Mouse (Mus musculus): ENCODE data around the gene Mrtfa. TPM values are rescaled to one million over a fixed set of nuclear protein-coding genes. Genes with fewer than 3 reads are reported as not detected.
A peak's percentile ranks its signal among the peaks of the same experiment; 100 is the strongest.

The Mrtfa gene
- polyA plus RNA-seq, 1 experiment from 2014 or later = 21.2 TPM

GRCm38 (mm10) chr15:81110315-81110714 lies 80.2 kb downstream of the Mrtfa start:
- ATAC-seq = no peak
- Histone ChIP-seq H3K27ac (no peak overlapping the region), H3K36me3 (ENCODE audit: poor library complexity, severe bottlenecking) (0 out of 2 replicates have a peak, but pooled peaks cover 1% of the 10 kb centered on the region), H3K4me2 (no peak overlapping the region), H3K9me3 (replicated peaks) (no peaks in the 10 kb centered on the region), H3K4me1 (peaks cover 16% of the 10 kb centered on the region), H3K4me3 (no peak overlapping the region), H3K27me3 (no peaks in the 10 kb centered on the region), H3K9ac (no peak overlapping the region)
- whole genome bisulfite sequencing = 88% methylated on average over 3 of the region's 3 CpGs

GRCm38 (mm10) chr15:81105962-81106361 lies 84.6 kb downstream of the Mrtfa start:
- Histone ChIP-seq H3K4me1 (peaks cover 44% of the 10 kb centered on the region), H3K9ac (no peak overlapping the region), H3K27ac (no peak overlapping the region), H3K36me3 (ENCODE audit: poor library complexity, severe bottlenecking) (no peaks in the 10 kb centered on the region), H3K4me3 (no peak overlapping the region), H3K27me3 (no peaks in the 10 kb centered on the region), H3K9me3 (replicated peaks) (no peaks in the 10 kb centered on the region), H3K4me2 (peak overlapping the region; percentile 16; the same call in 1 of the 2 replicates)
- WGBS = 17% methylated on average over 10 of the region's 10 CpGs
- no peak for ATAC-seq

- H3K4me3 ChIP-seq = no peak overlapping the region
- H3K36me3 ChIP-seq (ENCODE audit: poor library complexity, severe bottlenecking) = no peaks in the 10 kb centered on the region
- peak overlapping the region; percentile 35; the same call in 1 of the 2 replicates for H3K9ac ChIP-seq
- no peaks in the 10 kb centered on the region for H3K9me3 ChIP-seq (replicated peaks)
- ATAC-seq = no peak
- H3K4me1 ChIP-seq = peaks cover 44% of the 10 kb centered on the region
- H3K27me3 ChIP-seq = no peaks in the 10 kb centered on the region
- H3K4me2 ChIP-seq = peak overlapping the region; percentile 42
- 40% methylated on average over 13 of the region's 13 CpGs for WGBS
- H3K27ac ChIP-seq = no peak overlapping the region
Observed at GRCm38 (mm10) chr15:81104585-81105259, 85.8 kb downstream of the Mrtfa start.

- peaks cover 44% of the 10 kb centered on the region for H3K4me1 ChIP-seq
- no peak overlapping the region for H3K4me3 ChIP-seq
- no peak for ATAC-seq
- no peak overlapping the region for H3K4me2 ChIP-seq
- no peaks in the 10 kb centered on the region for H3K9me3 ChIP-seq (replicated peaks)
- H3K9ac ChIP-seq = no peak overlapping the region
- 83% methylated on average over 3 of the region's 3 CpGs for WGBS
- no peak overlapping the region for H3K27ac ChIP-seq
- H3K27me3 ChIP-seq = no peaks in the 10 kb centered on the region
- no peaks in the 10 kb centered on the region for H3K36me3 ChIP-seq (ENCODE audit: poor library complexity, severe bottlenecking)
Observed at GRCm38 (mm10) chr15:81103500-81103899, 87.1 kb downstream of the Mrtfa start.

- H3K27me3 ChIP-seq = no peaks in the 10 kb centered on the region
- H3K4me3 ChIP-seq = no peak overlapping the region
- H3K36me3 ChIP-seq (ENCODE audit: poor library complexity, severe bottlenecking) = no peaks in the 10 kb centered on the region
- H3K9me3 ChIP-seq (replicated peaks) = no peaks in the 10 kb centered on the region
- no peak overlapping the region for H3K27ac ChIP-seq
- H3K4me1 ChIP-seq = peaks cover 51% of the 10 kb centered on the region
- no peak overlapping the region for H3K9ac ChIP-seq
- no peak for ATAC-seq
- WGBS = 67% methylated on average over 13 of the region's 13 CpGs
- no peak overlapping the region for H3K4me2 ChIP-seq
Observed at GRCm38 (mm10) chr15:81102274-81102879, 88.2 kb downstream of the Mrtfa start.

GRCm38 (mm10) chr15:81101316-81101715 lies 89.2 kb downstream of the Mrtfa start:
- no peak for ATAC-seq
- Histone ChIP-seq H3K4me1 (peaks cover 47% of the 10 kb centered on the region), H3K9ac (no peak overlapping the region), H3K4me3 (no peak overlapping the region), H3K36me3 (ENCODE audit: poor library complexity, severe bottlenecking) (no peaks in the 10 kb centered on the region), H3K4me2 (no peak overlapping the region), H3K9me3 (replicated peaks) (no peaks in the 10 kb centered on the region), H3K27me3 (no peaks in the 10 kb centered on the region), H3K27ac (no peak overlapping the region)
- 75% methylated on average over 5 of the region's 5 CpGs for WGBS

- Histone ChIP-seq H3K27ac (no peak overlapping the region), H3K4me3 (no peak overlapping the region), H3K4me1 (peaks cover 27% of the 10 kb centered on the region), H3K9me3 (replicated peaks) (no peaks in the 10 kb centered on the region), H3K36me3 (ENCODE audit: poor library complexity, severe bottlenecking) (no peaks in the 10 kb centered on the region), H3K27me3 (no peaks in the 10 kb centered on the region), H3K9ac (no peak overlapping the region), H3K4me2 (no peak overlapping the region)
- 83% methylated on average over 11 of the region's 11 CpGs for WGBS
- ATAC-seq = no peak
Observed at GRCm38 (mm10) chr15:81099269-81099668, 91.3 kb downstream of the Mrtfa start.

- Histone ChIP-seq H3K27me3 (no peaks in the 10 kb centered on the region), H3K4me3 (no peak overlapping the region), H3K9ac (no peak overlapping the region), H3K27ac (no peak overlapping the region), H3K4me2 (no peak overlapping the region), H3K9me3 (replicated peaks) (no peaks in the 10 kb centered on the region), H3K4me1 (peaks cover 23% of the 10 kb centered on the region), H3K36me3 (ENCODE audit: poor library complexity, severe bottlenecking) (no peaks in the 10 kb centered on the region)
- ATAC-seq = no peak
- 90% methylated on average over 3 of the region's 3 CpGs for WGBS
Observed at GRCm38 (mm10) chr15:81098689-81099088, 91.9 kb downstream of the Mrtfa start.

GRCm38 (mm10) chr15:81097896-81098295 lies 92.7 kb downstream of the Mrtfa start:
- Histone ChIP-seq H3K4me1 (peaks cover 15% of the 10 kb centered on the region), H3K4me2 (no peak overlapping the region), H3K36me3 (ENCODE audit: poor library complexity, severe bottlenecking) (no peaks in the 10 kb centered on the region), H3K9me3 (replicated peaks) (no peaks in the 10 kb centered on the region), H3K27me3 (no peaks in the 10 kb centered on the region), H3K27ac (no peak overlapping the region), H3K9ac (no peak overlapping the region), H3K4me3 (no peak overlapping the region)
- WGBS = 79% methylated on average over 6 of the region's 6 CpGs
- ATAC-seq = no peak

GRCm38 (mm10) chr15:81097456-81097855 lies 93.1 kb downstream of the Mrtfa start:
- 27% methylated on average over 4 of the region's 4 CpGs for WGBS
- no peak for ATAC-seq
- Histone ChIP-seq H3K4me3 (no peak overlapping the region), H3K4me1 (peaks cover 10% of the 10 kb centered on the region), H3K9me3 (replicated peaks) (no peaks in the 10 kb centered on the region), H3K9ac (no peak overlapping the region), H3K36me3 (ENCODE audit: poor library complexity, severe bottlenecking) (no peaks in the 10 kb centered on the region), H3K27me3 (no peaks in the 10 kb centered on the region), H3K27ac (no peak overlapping the region), H3K4me2 (no peak overlapping the region)

- H3K36me3 ChIP-seq (ENCODE audit: poor library complexity, severe bottlenecking) = no peaks in the 10 kb centered on the region
- no peak overlapping the region for H3K4me3 ChIP-seq
- no peaks in the 10 kb centered on the region for H3K9me3 ChIP-seq (replicated peaks)
- no peak overlapping the region for H3K27ac ChIP-seq
- WGBS = 82% methylated on average over 7 of the region's 7 CpGs
- peaks cover 10% of the 10 kb centered on the region for H3K4me1 ChIP-seq
- H3K27me3 ChIP-seq = no peaks in the 10 kb centered on the region
- no peak for ATAC-seq
- no peak overlapping the region for H3K4me2 ChIP-seq
- H3K9ac ChIP-seq = no peak overlapping the region
Observed at GRCm38 (mm10) chr15:81096329-81097055, 94.1 kb downstream of the Mrtfa start.

GRCm38 (mm10) chr15:81093032-81093431 lies 97.5 kb downstream of the Mrtfa start:
- Histone ChIP-seq H3K4me2 (no peak overlapping the region), H3K4me3 (no peak overlapping the region), H3K9me3 (replicated peaks) (no peaks in the 10 kb centered on the region), H3K4me1 (peaks cover 16% of the 10 kb centered on the region), H3K9ac (no peak overlapping the region), H3K36me3 (ENCODE audit: poor library complexity, severe bottlenecking) (no peaks in the 10 kb centered on the region), H3K27me3 (no peaks in the 10 kb centered on the region), H3K27ac (no peak overlapping the region)
- WGBS = 97% methylated on average over 4 of the region's 4 CpGs
- ATAC-seq = no peak
